Mouse (Mus musculus): Measurements from ENCODE around the gene Nkpd1.

- no peak for TF ChIP-seq CTCF (IDR thresholded peaks at IDR 0.05; ENCODE audit: extremely low read depth, insufficient read depth, insufficient read length, insufficient replicate concordance)
- TF ChIP-seq POLR2A (IDR thresholded peaks at IDR 0.05; ENCODE audit: low read depth, low read length) = no peak
Measured at GRCm38 (mm10) chr7:19525105-19525481, 7.5 kb downstream of the Nkpd1 start.
